Mouse (Mus musculus): ENCODE results near the gene Rbm3.
"Not testable (repeated sequence)": the region's sequence is repeated elsewhere in the genome, so short reads cannot be mapped to it uniquely, and the experiment has no call there.

DNA sequence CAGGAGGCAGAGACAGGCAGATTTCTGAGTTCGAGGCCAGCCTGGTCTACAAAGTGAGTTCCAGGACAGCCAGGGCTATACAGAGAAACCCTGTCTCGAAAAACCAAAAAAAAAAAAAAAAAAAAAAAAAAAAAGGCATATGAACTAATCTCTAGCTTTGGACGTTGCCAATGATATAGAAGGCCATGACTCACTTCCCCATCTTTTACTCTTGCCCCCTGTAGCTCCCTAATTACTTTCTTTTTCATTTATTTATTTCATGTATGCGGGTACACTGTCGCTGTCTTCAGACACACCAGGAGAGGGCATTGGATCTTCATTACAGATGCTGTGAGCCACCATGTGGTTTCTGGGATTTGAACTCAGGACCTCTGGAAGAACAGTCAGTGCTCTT, 54.7 kb downstream of the Rbm3 start:
- TF ChIP-seq CTCF (IDR thresholded peaks at IDR 0.05; ENCODE audit: insufficient read depth, low read length); POLR2A (IDR thresholded peaks at IDR 0.05; ENCODE audit: borderline replicate concordance, extremely low read depth, low read depth, low read length): not testable (repeated sequence)
